Mouse (Mus musculus) spleen, postnatal 36 days (tissue): ENCODE data around the gene Dpysl4.

Experiments used
- DNase-seq, 2 experiments: peaks; one replicate each; pipeline ENCODE4 v3.0.0; 2022; ENCODE audit warnings: low spot score in 2 of 2, mixed read lengths in 1 of 2

Gene Dpysl4

GRCm38 (mm10) chr7:139096399-139096798 lies 10.6 kb downstream of the Dpysl4 start:
- DNase-seq: no peak

GRCm38 (mm10) chr7:139100531-139101095 lies 14.8 kb downstream of the Dpysl4 start:
- DNase-seq: no peak

- DNase-seq: no peak
These were observed 15.5 kb downstream of the Dpysl4 start for GRCm38 (mm10) chr7:139101286-139101804.

- DNase-seq: no peak
These were observed 16.0 kb downstream of the Dpysl4 start for GRCm38 (mm10) chr7:139101826-139102225.

GRCm38 (mm10) chr7:139103960-139104381 lies 18.2 kb downstream of the Dpysl4 start:
- no peak for DNase-seq

GRCm38 (mm10) chr7:139105076-139105475 lies 19.3 kb downstream of the Dpysl4 start:
- no peak for DNase-seq

- DNase-seq: no peak
These were observed 19.9 kb downstream of the Dpysl4 start for GRCm38 (mm10) chr7:139105705-139106104.

GRCm38 (mm10) chr7:139107908-139108650 lies 22.3 kb downstream of the Dpysl4 start:
- no peak for DNase-seq

GRCm38 (mm10) chr7:139119152-139119774 lies 33.5 kb downstream of the Dpysl4 start:
- DNase-seq: peak; percentile 11 to 19

GRCm38 (mm10) chr7:139119775-139120153 lies 34.0 kb downstream of the Dpysl4 start:
- no peak for DNase-seq

GRCm38 (mm10) chr7:139125881-139126280 lies 40.1 kb downstream of the Dpysl4 start:
- DNase-seq: no peak

- no peak for DNase-seq
These were observed 40.7 kb downstream of the Dpysl4 start for GRCm38 (mm10) chr7:139126549-139126948.

- DNase-seq: no peak
These were observed 43.2 kb downstream of the Dpysl4 start for GRCm38 (mm10) chr7:139128994-139129393.

- DNase-seq: peak in 1 of 2 experiments; percentile 9
These were observed 44.6 kb downstream of the Dpysl4 start for GRCm38 (mm10) chr7:139130361-139130760.

GRCm38 (mm10) chr7:139131538-139131937 lies 45.7 kb downstream of the Dpysl4 start:
- DNase-seq: peak in 1 of 2 experiments; percentile 6

- DNase-seq: no peak
These were observed 47.6 kb downstream of the Dpysl4 start for GRCm38 (mm10) chr7:139133446-139133845.

- DNase-seq: no peak
These were observed 49.4 kb downstream of the Dpysl4 start for GRCm38 (mm10) chr7:139135236-139135635.

- DNase-seq: no peak
These were observed 51.2 kb downstream of the Dpysl4 start for GRCm38 (mm10) chr7:139136906-139137491.

- no peak for DNase-seq
These were observed 54.2 kb downstream of the Dpysl4 start for GRCm38 (mm10) chr7:139139921-139140461.

- no peak for DNase-seq
These were observed 58.0 kb downstream of the Dpysl4 start for GRCm38 (mm10) chr7:139143785-139144184.

GRCm38 (mm10) chr7:139145891-139146290 lies 60.1 kb downstream of the Dpysl4 start:
- no peak for DNase-seq

GRCm38 (mm10) chr7:139147360-139147759 lies 61.6 kb downstream of the Dpysl4 start:
- DNase-seq: no peak
